Mouse (Mus musculus) cerebellum, adult 2 months (tissue): ENCODE data around the gene Cisd3.

Experiments
- CTCF ChIP-seq: fragments of 200-500 bp; IDR thresholded peaks from 2 replicates; pipeline ENCODE4 v1.5.1; 2011; ENCODE audit warnings: low read depth, mild to moderate bottlenecking, control low read depth, low read length, moderate library complexity, borderline replicate concordance; ENCODE audit not compliant: insufficient read depth
- POLR2A ChIP-seq: fragments of 200-500 bp; IDR thresholded peaks from 2 replicates; pipeline ENCODE4 v1.6.1; 2011; ENCODE audit warnings: low read length, control low read depth, borderline replicate concordance; ENCODE audit not compliant: insufficient read depth

DNA sequence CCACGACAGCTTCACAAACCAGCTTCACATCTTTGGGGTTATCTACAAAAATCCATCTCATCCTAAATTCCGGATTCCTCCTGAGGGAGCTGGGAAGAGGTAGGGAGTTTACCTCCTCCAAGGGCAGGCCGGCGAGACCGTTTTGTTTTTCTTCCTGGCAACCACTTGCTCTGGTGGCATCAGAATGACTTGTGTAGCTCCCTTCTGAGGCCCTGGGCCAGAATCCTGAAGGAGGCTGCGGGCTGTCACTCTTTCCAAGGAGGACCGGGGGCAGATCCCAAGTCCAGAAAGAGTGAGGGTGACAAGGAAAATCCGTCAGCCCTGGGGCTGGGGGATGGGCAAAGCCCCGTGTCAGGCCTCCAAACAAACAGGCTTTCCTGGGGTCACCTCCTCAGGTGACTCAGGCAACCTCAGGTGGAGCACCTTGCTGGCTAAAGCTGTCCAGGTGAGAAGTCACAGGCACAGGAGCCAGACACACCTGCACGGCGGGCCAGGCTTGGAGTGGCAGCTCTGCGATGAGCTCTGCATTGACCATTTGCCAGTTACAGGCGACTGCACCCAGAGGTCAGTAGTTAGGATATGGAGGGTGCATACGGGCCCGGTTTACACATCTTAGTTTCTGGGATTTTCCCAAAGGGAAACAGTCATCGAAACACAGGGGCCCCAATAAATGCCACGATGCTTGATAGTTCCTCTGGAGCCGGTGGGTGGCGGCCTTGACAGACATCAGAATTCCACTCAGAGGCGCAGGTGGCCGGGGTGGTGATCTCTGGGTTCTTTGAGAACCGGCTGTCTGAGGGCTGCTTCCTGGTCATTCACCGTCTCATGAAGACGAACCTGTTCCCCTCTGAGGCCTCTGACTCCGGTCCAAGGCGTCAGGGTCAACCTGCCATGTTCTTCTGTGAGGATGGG lies 32.0 kb downstream of the Cisd3 start:
- TF ChIP-seq POLR2A (no peak), CTCF (no peak)
